Mouse (Mus musculus) hindbrain, embryonic 11.5 days (tissue): ENCODE data around the gene Scamp2. TPM values are rescaled to one million over a fixed set of nuclear protein-coding genes. Genes with fewer than 3 reads are reported as not detected.

Experiments
- ATAC-seq: fragments of 200-750 bp; cut with Nextera tagmentation; 2 replicates; pipeline ENCODE4 v1.8.0; 2017; ENCODE audit warnings: mild to moderate bottlenecking, moderate TSS enrichment, moderate library complexity; ENCODE audit not compliant: low FRiP score
- DNase-seq: peaks from one replicate; pipeline ENCODE4 v3.0.0-alpha.2; 2015; ENCODE audit warnings: low spot score
- H3K27ac ChIP-seq: fragments of 300-500 bp; sonication (generic); 2 replicates; pipeline ENCODE4 v1.5.1; 2014; ENCODE audit warnings: mild to moderate bottlenecking, low read depth, low read length
- H3K27me3 ChIP-seq: fragments of 300-500 bp; sonication (generic); 2 replicates; pipeline ENCODE4 v1.6.1; 2014; ENCODE audit warnings: mild to moderate bottlenecking, low read length, moderate library complexity, mixed read lengths; ENCODE audit not compliant: control insufficient read depth, insufficient read depth
- H3K36me3 ChIP-seq: fragments of 300-500 bp; sonication (generic); 2 replicates; pipeline ENCODE4 v1.6.1; 2014; ENCODE audit warnings: mild to moderate bottlenecking, low read length, moderate library complexity, mixed read lengths; ENCODE audit not compliant: control insufficient read depth, insufficient read depth
- H3K4me1 ChIP-seq: fragments of 300-500 bp; sonication (generic); replicated peaks from 2 replicates; pipeline ENCODE4 v1.6.1; 2014; ENCODE audit warnings: low read length, mixed read lengths; ENCODE audit not compliant: control insufficient read depth, insufficient read depth
- H3K4me2 ChIP-seq: fragments of 300-500 bp; sonication (generic); replicated peaks from 2 replicates; pipeline ENCODE4 v1.6.1; 2014; ENCODE audit warnings: mild to moderate bottlenecking, low read depth, low read length
- H3K4me3 ChIP-seq: fragments of 300-500 bp; sonication (generic); 2 replicates; pipeline ENCODE4 v1.5.1; 2014; ENCODE audit warnings: low read depth, low read length
- H3K9ac ChIP-seq: fragments of 300-500 bp; sonication (generic); 2 replicates; pipeline ENCODE4 v1.6.1; 2014; ENCODE audit warnings: low read depth, low read length
- H3K9me3 ChIP-seq: fragments of 300-500 bp; sonication (generic); 2 replicates; pipeline ENCODE4 v1.6.1; 2016; ENCODE audit warnings: low read length; ENCODE audit not compliant: control insufficient read depth
- WGBS: fragments of 180-500 bp; shearing (Covaris S2); extraction: QIAGEN DNeasy Blood & Tissue Kit; methylation state at CpG from one replicate; pipeline ENCODE4 v1.1.7; 2014; 5-methylcytosine and 5-hydroxymethylcytosine counted together
- polyA plus RNA-seq: library from polyadenylated mRNA; unstranded; fragments of >200 nt; fragmentation: Nextera tagmentation; extraction: Ambion mirVana; gene quantifications from 2 replicates; pipeline ENCODE4 v1.2.1, GENCODE M21; 2014

Scamp2 gene
- polyA plus RNA-seq, 1 experiment from 2014 or later = 57.8 TPM

DNA sequence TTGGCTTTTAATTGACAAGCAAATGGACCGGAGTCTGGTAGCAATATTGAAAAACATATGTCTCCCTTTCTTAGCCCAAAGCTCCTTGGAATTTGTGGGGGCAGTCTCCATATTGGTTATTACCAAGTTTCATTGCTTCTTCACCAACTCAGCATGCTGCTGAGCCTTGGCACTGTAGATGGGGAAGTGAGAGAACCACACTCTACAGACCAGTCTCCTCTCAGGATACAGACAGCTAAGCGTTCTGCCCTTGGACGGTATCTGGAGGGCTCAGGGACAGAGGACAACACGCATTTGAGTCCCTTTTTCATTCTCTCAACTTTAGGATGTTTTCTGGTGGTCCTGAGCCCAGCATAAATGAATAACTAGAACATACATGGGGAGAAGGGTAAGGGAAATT, 2.1 kb upstream of the Scamp2 start:
- no peaks in the 10 kb centered on the region for H3K27me3 ChIP-seq
- ATAC-seq (no peak), DNase-seq (no peak)
- no peak overlapping the region for H3K9ac ChIP-seq
- no peak overlapping the region for H3K4me2 ChIP-seq
- H3K4me1 ChIP-seq = peaks cover 5% of the 10 kb centered on the region; the same call in 1 of the 2 replicates
- 89% methylated on average over 4 of the region's 4 CpGs for WGBS
- no peak overlapping the region for H3K27ac ChIP-seq
- no peaks in the 10 kb centered on the region for H3K9me3 ChIP-seq
- H3K36me3 ChIP-seq = no peaks in the 10 kb centered on the region
- H3K4me3 ChIP-seq = no peak overlapping the region

DNA sequence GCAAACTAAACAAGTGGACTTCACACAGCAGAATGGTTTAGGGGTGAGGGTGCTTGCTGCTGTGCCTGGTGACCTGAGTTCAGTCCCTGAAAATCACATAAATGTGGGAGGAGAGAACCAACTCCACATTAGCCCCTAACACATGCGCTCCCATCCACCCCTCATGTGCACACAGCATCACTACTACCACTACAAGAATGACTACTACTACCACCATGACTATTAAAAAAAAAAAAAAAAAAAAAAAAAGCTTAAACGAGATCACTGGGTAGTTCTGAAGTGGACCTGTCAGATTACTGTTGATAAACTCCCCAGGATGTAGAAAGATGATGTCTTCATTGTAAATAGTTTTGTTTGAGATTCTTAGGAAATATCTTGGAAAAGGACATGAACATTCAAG, 1.2 kb upstream of the Scamp2 start:
- 77% methylated on average over 2 of the region's 2 CpGs for WGBS
- Histone ChIP-seq H3K4me1 (peaks cover 5% of the 10 kb centered on the region; the same call in 1 of the 2 replicates), H3K27ac (no peak overlapping the region), H3K9me3 (no peaks in the 10 kb centered on the region), H3K9ac (no peak overlapping the region), H3K4me3 (no peak overlapping the region), H3K27me3 (no peaks in the 10 kb centered on the region), H3K4me2 (no peak overlapping the region), H3K36me3 (no peaks in the 10 kb centered on the region)
- DNase-seq (no peak), ATAC-seq (no peak)

DNA sequence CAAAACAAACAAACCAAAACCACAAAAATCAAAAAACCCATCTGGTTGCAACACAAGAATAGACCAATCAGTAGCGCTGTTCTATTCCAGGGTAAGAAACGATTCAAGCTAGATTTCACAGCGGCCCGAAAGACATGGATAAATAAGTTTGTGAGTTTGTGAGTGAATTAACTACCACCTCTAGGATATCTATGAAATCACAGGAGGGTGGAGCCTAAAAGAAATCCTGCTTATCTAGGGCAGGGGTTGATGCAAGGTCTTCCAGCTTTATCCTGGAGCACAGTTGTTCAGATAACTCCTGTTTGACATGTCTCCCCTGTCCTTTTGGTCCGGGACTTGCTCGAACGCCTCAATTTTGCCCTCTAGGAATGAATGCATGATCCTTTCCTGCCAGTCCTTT, 480 bp upstream of the Scamp2 start:
- H3K4me2 ChIP-seq = peak overlapping the region; percentile 47
- H3K4me3 ChIP-seq = peak overlapping the region; percentile 70
- H3K27me3 ChIP-seq = no peaks in the 10 kb centered on the region
- peaks cover 5% of the 10 kb centered on the region; the same call in 1 of the 2 replicates for H3K4me1 ChIP-seq
- DNase-seq = no peak
- H3K27ac ChIP-seq = peak overlapping the region; percentile 72
- H3K9ac ChIP-seq = peak overlapping the region; percentile 68
- H3K36me3 ChIP-seq = no peaks in the 10 kb centered on the region
- H3K9me3 ChIP-seq = no peaks in the 10 kb centered on the region
- 26% methylated on average over 7 of the region's 7 CpGs for WGBS
- ATAC-seq = no peak

DNA sequence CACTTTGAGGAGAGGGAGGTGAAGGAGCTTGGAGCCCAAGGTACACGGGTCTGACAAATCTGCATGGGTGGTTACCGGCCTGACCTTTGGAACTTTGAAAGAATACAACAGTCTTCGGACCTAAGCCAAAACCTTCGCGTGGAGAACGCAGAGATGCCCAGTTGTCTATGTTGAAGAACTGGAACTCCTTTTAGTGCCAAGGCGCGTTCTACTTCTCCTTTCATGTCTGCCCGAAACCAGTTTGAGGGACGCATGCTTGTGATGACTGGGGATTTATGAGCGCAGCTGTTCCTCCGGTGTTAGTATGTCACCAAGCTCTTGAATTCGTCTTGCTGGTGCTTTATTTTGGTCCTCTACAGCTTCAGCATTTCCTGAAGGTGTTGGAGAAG, 962 bp downstream of the Scamp2 start:
- no peaks in the 10 kb centered on the region for H3K9me3 ChIP-seq
- peak overlapping the region; percentile 70 for H3K4me3 ChIP-seq
- no peak for ATAC-seq
- 83% methylated on average over 13 of the region's 13 CpGs for WGBS
- H3K4me2 ChIP-seq = peak overlapping the region; percentile 65
- DNase-seq = no peak
- H3K9ac ChIP-seq = no peak overlapping the region; the same call in 1 of the 2 replicates
- H3K27me3 ChIP-seq = no peaks in the 10 kb centered on the region
- no peaks in the 10 kb centered on the region for H3K36me3 ChIP-seq
- no peak overlapping the region for H3K27ac ChIP-seq
- peaks cover 5% of the 10 kb centered on the region; the same call in 1 of the 2 replicates for H3K4me1 ChIP-seq

DNA sequence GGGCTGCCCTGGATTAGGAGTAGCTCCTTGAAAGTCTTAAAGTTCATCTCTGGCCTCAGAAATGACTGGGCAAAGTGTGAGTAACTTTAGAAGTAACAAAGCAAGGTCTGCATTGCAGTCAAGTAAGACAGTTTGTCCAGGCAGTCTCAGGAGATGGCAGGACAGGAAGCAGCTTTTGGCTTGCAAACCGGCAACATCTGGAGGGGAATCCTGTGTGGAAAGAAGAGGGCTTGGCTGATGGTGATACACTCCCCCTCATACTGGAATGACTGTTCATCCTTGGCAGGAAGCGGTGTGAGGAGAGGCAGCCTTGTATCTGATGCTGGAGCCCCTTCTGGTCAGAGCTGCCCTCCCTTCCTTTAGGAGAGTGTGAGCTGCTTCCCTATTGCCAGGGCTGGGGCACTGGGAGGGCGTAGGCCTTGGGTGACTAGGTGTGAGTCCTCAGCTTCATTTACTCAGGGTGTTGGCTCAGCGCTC, 2.2 kb downstream of the Scamp2 start:
- no peak overlapping the region for H3K4me2 ChIP-seq
- H3K4me3 ChIP-seq = no peak overlapping the region
- H3K9me3 ChIP-seq = no peaks in the 10 kb centered on the region
- H3K4me1 ChIP-seq = peaks cover 5% of the 10 kb centered on the region; the same call in 1 of the 2 replicates
- 76% methylated on average over 4 of the region's 4 CpGs for WGBS
- no peak for DNase-seq
- H3K36me3 ChIP-seq = no peaks in the 10 kb centered on the region
- no peak overlapping the region for H3K9ac ChIP-seq
- no peak overlapping the region for H3K27ac ChIP-seq
- H3K27me3 ChIP-seq = no peaks in the 10 kb centered on the region
- no peak for ATAC-seq

DNA sequence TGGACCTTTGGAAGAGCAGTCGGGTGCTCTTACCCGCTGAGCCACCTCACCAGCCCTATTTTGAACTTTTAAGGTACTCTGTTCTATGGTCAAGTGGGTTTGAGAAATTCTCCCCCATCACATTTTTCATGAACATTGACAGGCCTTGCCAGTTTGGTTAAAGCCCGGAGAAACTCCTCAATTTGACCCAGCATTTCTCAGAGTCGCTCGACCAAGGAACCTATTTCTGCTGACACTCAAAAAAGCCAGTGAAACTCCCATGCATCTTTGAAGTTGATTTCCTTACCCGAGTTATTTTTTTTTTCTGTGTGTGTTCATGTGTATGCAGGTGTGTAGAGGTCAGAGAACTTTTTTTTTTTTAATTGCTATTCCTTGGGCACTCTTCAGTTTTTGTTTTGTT, 3.9 kb downstream of the Scamp2 start:
- no peak overlapping the region for H3K9ac ChIP-seq
- no peak for ATAC-seq
- no peaks in the 10 kb centered on the region for H3K9me3 ChIP-seq
- DNase-seq = no peak
- H3K36me3 ChIP-seq = 0 out of 2 replicates have a peak, but pooled peaks cover 4% of the 10 kb centered on the region
- no peak overlapping the region for H3K27ac ChIP-seq
- H3K4me1 ChIP-seq = peaks cover 5% of the 10 kb centered on the region; the same call in 1 of the 2 replicates
- no peak overlapping the region for H3K4me3 ChIP-seq
- H3K4me2 ChIP-seq = no peak overlapping the region
- WGBS = 92% methylated on average over 6 of the region's 6 CpGs
- H3K27me3 ChIP-seq = no peaks in the 10 kb centered on the region

DNA sequence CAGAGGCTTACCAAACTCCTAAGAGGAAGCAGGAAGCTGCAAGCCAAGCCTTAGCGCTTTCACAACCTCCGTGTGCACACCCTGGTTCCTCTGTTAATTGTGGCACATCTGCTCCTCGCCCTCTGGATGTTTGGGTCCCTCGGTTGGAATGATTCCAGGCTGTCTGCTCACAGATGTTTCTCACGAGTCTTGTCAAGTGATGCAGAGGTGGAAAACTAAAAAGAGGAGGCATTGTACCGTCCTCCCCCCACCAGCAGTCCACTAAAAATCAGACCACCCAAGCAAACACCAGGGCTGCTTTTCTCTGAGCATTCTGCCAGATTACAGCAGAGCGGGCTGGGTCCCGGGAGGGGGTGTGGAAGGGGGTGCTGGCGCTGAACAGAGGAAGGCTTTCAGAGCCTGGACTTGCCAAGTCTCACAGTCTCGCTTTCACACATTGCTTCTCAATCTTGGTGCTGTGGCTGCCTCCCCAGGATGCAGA, 5.0 kb downstream of the Scamp2 start:
- DNase-seq (no peak), ATAC-seq (no peak)
- 64% methylated on average over 10 of the region's 10 CpGs for WGBS
- H3K9ac ChIP-seq = no peak overlapping the region
- no peak overlapping the region for H3K27ac ChIP-seq
- 0 out of 2 replicates have a peak, but pooled peaks cover 4% of the 10 kb centered on the region for H3K36me3 ChIP-seq
- no peaks in the 10 kb centered on the region for H3K27me3 ChIP-seq
- peaks cover 5% of the 10 kb centered on the region; the same call in 1 of the 2 replicates for H3K4me1 ChIP-seq
- H3K4me3 ChIP-seq = no peak overlapping the region
- no peak overlapping the region for H3K4me2 ChIP-seq
- no peaks in the 10 kb centered on the region for H3K9me3 ChIP-seq

DNA sequence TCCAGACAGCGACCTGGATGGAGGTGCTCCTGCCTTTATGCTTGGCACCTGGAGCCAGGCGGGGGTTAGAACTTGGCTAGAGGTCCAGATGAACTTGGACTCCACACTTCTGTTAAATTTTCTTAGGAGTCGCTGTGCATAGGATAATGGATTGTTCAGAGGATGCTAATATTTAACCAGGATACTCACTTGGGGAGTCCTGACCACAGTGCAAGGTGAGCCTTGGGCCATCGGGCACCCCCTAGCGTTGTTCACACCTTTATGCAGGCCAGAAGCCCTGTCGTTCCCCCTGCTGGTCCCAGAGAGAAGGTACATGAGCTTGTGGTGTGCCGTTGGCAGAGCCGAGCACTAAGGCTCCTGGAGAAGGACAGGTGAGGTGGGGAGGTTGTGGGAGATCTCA, 6.1 kb downstream of the Scamp2 start:
- 62% methylated on average over 8 of the region's 8 CpGs for WGBS
- Histone ChIP-seq H3K27me3 (no peaks in the 10 kb centered on the region), H3K36me3 (0 out of 2 replicates have a peak, but pooled peaks cover 4% of the 10 kb centered on the region)

DNA sequence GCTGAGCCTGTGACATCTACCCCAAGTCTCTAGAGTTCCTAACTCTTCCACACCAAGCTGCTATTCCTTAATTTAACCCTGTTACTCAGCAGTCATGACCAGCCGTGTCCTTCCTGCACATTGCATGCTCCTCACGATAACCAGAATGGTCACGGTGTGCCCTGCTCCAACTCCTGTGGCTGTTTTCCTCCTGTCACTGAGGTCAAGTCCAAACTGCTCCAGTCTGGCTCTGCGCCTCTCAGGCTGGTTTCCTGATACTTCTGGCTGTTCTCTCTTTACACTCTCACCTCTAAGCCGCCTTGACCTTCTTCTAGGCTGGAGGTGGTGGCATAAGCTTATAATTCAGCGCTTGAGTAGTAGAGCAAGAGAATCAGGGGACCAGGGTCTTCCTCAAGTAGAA, 7.8 kb downstream of the Scamp2 start:
- WGBS = 89% methylated on average over 6 of the region's 6 CpGs
- Histone ChIP-seq H3K27me3 (no peaks in the 10 kb centered on the region), H3K27ac (no peak overlapping the region), H3K4me1 (no peaks in the 10 kb centered on the region), H3K4me3 (no peak overlapping the region), H3K36me3 (0 out of 2 replicates have a peak, but pooled peaks cover 4% of the 10 kb centered on the region), H3K4me2 (no peak overlapping the region), H3K9ac (no peak overlapping the region), H3K9me3 (no peaks in the 10 kb centered on the region)
- no peak for ATAC-seq
- DNase-seq = no peak

More for the DNA sequence above, 6.1 kb downstream of the Scamp2 start:
- no peak overlapping the region for H3K4me3 ChIP-seq
- H3K4me1 ChIP-seq = no peaks in the 10 kb centered on the region
- no peak for DNase-seq
- no peak overlapping the region for H3K27ac ChIP-seq
- ATAC-seq = no peak
- H3K9me3 ChIP-seq = no peaks in the 10 kb centered on the region
- H3K9ac ChIP-seq = no peak overlapping the region
- no peak overlapping the region for H3K4me2 ChIP-seq
